Comparison of ENCODE assay signal across 26 mouse cellular contexts in genomic region chr17:47464248-47464965, GRCm38 (mm10). TPM values are rescaled to one million over a fixed set of nuclear protein-coding genes. Genes with fewer than 3 reads are reported as not detected.
DNase-seq lines count a peak whose midpoint lies in the region; ATAC-seq lines count a peak whose summit lies in the region.
"Had no signal": no experiment of that assay in that cellular context is flagged by ENCODE, and none has a peak within 500 bp of the region (broad histone marks: within the 10 kb centered on the region; RNA-seq: fewer than 3 reads in every experiment).

No protein-coding gene starts in this region.

- H3K27ac ChIP-seq in hindbrain, embryonic 10.5 days: 0 out of 2 replicates have a peak overlapping the region, but pooled peaks have one; percentile 29
- no peak overlapping the region for H3K27ac ChIP-seq in hindbrain, embryonic 14.5 days
- no peak overlapping the region for H3K27ac ChIP-seq in midbrain, embryonic 11.5 days (ENCODE audit: low read depth, low read length)
- H3K27ac ChIP-seq in midbrain, embryonic 16.5 days (ENCODE audit: low read length): no peak overlapping the region
- H3K27ac ChIP-seq in liver, embryonic 15.5 days (replicated peaks): peak overlapping the region; percentile 65
- H3K27ac ChIP-seq: embryonic facial prominence, embryonic 10.5 days; heart, embryonic 13.5 days; hindbrain, embryonic 13.5 days; limb, embryonic 13.5 days; midbrain, embryonic 15.5 days; neural tube, embryonic 13.5 days; stomach, embryonic 15.5 days had no signal

- 35% methylated on average over 12 of the region's 12 CpGs for WGBS in hindbrain, embryonic 10.5 days
- WGBS in hindbrain, embryonic 14.5 days: 45% methylated on average over 12 of the region's 12 CpGs
- WGBS in midbrain, embryonic 11.5 days: 33% methylated on average over 12 of the region's 12 CpGs
- 45% methylated on average over 12 of the region's 12 CpGs for WGBS in midbrain, embryonic 16.5 days
- 55% methylated on average over 12 of the region's 12 CpGs for WGBS in liver, embryonic 15.5 days (ENCODE audit: insufficient replicate concordance)

- no peak for ATAC-seq in hindbrain, embryonic 14.5 days (ENCODE audit: low FRiP score)
- ATAC-seq in midbrain, embryonic 11.5 days (ENCODE audit: low FRiP score): no peak
- no peak for ATAC-seq in midbrain, embryonic 16.5 days
- peak; percentile 67 for ATAC-seq in liver, embryonic 15.5 days (ENCODE audit: insufficient read depth)
- ATAC-seq: CD4-positive, CD25-positive, alpha-beta regulatory T cell, adult 4 months; forebrain, embryonic 16.5 days; inflammation-experienced regulatory T-cells, adult 6 months; midbrain, embryonic 15.5 days had no signal

- no peak overlapping the region for H3K4me3 ChIP-seq in hindbrain, embryonic 10.5 days
- no peak overlapping the region for H3K4me3 ChIP-seq in hindbrain, embryonic 14.5 days (replicated peaks; ENCODE audit: low read length)
- H3K4me3 ChIP-seq in midbrain, embryonic 11.5 days (ENCODE audit: low read depth, low read length): no peak overlapping the region
- H3K4me3 ChIP-seq in midbrain, embryonic 16.5 days (ENCODE audit: low read depth, low read length): no peak overlapping the region
- H3K4me3 ChIP-seq in liver, embryonic 15.5 days (replicated peaks): no peak overlapping the region
- H3K4me3 ChIP-seq: embryonic facial prominence, embryonic 10.5 days; heart, embryonic 13.5 days; hindbrain, embryonic 13.5 days; limb, embryonic 13.5 days; midbrain, embryonic 15.5 days; myocyte; neural tube, embryonic 13.5 days; stomach, embryonic 15.5 days had no signal

- no peaks in the 10 kb centered on the region for H3K36me3 ChIP-seq in hindbrain, embryonic 10.5 days
- no peaks in the 10 kb centered on the region for H3K36me3 ChIP-seq in hindbrain, embryonic 14.5 days (replicated peaks; ENCODE audit: control insufficient read depth, insufficient read depth)
- H3K36me3 ChIP-seq in midbrain, embryonic 11.5 days (ENCODE audit: control insufficient read depth, insufficient read depth, low read length): no peaks in the 10 kb centered on the region
- H3K36me3 ChIP-seq in midbrain, embryonic 16.5 days (ENCODE audit: control insufficient read depth, insufficient read depth, low read length): no peaks in the 10 kb centered on the region
- H3K36me3 ChIP-seq in liver, embryonic 15.5 days (replicated peaks): no peaks in the 10 kb centered on the region
- H3K36me3 ChIP-seq: embryonic facial prominence, embryonic 10.5 days; heart, embryonic 13.5 days; hindbrain, embryonic 13.5 days; limb, embryonic 13.5 days; midbrain, embryonic 15.5 days; neural tube, embryonic 13.5 days; stomach, embryonic 15.5 days had no signal

- peaks cover 61% of the 10 kb centered on the region for H3K4me1 ChIP-seq in hindbrain, embryonic 10.5 days (replicated peaks)
- H3K4me1 ChIP-seq in hindbrain, embryonic 14.5 days (replicated peaks; ENCODE audit: control insufficient read depth, insufficient read depth, low read length): no peaks in the 10 kb centered on the region
- peaks cover 2% of the 10 kb centered on the region; the same call in 1 of the 2 replicates for H3K4me1 ChIP-seq in midbrain, embryonic 11.5 days (ENCODE audit: control insufficient read depth, insufficient read depth, low read length)
- H3K4me1 ChIP-seq in midbrain, embryonic 16.5 days (ENCODE audit: control insufficient read depth, insufficient read depth, low read length): no peaks in the 10 kb centered on the region; the same call in 1 of the 2 replicates
- H3K4me1 ChIP-seq in liver, embryonic 15.5 days (replicated peaks): peaks cover 64% of the 10 kb centered on the region
- H3K4me1 ChIP-seq: midbrain, embryonic 15.5 days had no signal

- H3K4me2 ChIP-seq in hindbrain, embryonic 14.5 days (replicated peaks): no peak overlapping the region
- no peak overlapping the region for H3K4me2 ChIP-seq in midbrain, embryonic 11.5 days
- H3K4me2 ChIP-seq in midbrain, embryonic 16.5 days (ENCODE audit: low read length): no peak overlapping the region
- no peak overlapping the region for H3K4me2 ChIP-seq in liver, embryonic 15.5 days
- H3K4me2 ChIP-seq: heart, embryonic 13.5 days; hindbrain, embryonic 13.5 days; limb, embryonic 13.5 days; midbrain, embryonic 15.5 days; neural tube, embryonic 13.5 days; stomach, embryonic 15.5 days had no signal

- no peak for DNase-seq in hindbrain, embryonic 10.5 days (ENCODE audit: low spot score)
- no peak for DNase-seq in hindbrain, embryonic 14.5 days (ENCODE audit: low spot score)
- peak; percentile 70 for DNase-seq in midbrain, embryonic 11.5 days (ENCODE audit: low spot score, missing footprints)
- DNase-seq in lung, adult 18-20 months: no peak
- no peak for DNase-seq in urinary bladder, postnatal 4 days (ENCODE audit: low spot score in 2 of 2)
- DNase-seq: adrenal gland, postnatal 36 days; cerebellum, adult 9-11 months; gastrocnemius, postnatal 10 days; heart, postnatal 14 days; layer of hippocampus, adult 9-11 months; lung, postnatal 4 days; thymus, postnatal 4 days had no signal

- no peak overlapping the region for H3K9ac ChIP-seq in hindbrain, embryonic 14.5 days
- H3K9ac ChIP-seq in midbrain, embryonic 11.5 days (ENCODE audit: low read length): no peak overlapping the region
- H3K9ac ChIP-seq in midbrain, embryonic 16.5 days (ENCODE audit: low read depth, low read length): no peak overlapping the region
- no peak overlapping the region for H3K9ac ChIP-seq in liver, embryonic 15.5 days
- H3K9ac ChIP-seq: heart, embryonic 13.5 days; hindbrain, embryonic 13.5 days; limb, embryonic 13.5 days; midbrain, embryonic 15.5 days; neural tube, embryonic 13.5 days; stomach, embryonic 15.5 days had no signal

- no peaks in the 10 kb centered on the region for H3K9me3 ChIP-seq in hindbrain, embryonic 10.5 days
- no peaks in the 10 kb centered on the region for H3K9me3 ChIP-seq in hindbrain, embryonic 14.5 days (ENCODE audit: control insufficient read depth, low read length)
- no peaks in the 10 kb centered on the region for H3K9me3 ChIP-seq in midbrain, embryonic 11.5 days (ENCODE audit: control insufficient read depth, low read length)
- H3K9me3 ChIP-seq in midbrain, embryonic 16.5 days (replicated peaks; ENCODE audit: control insufficient read depth, low read length, poor library complexity, severe bottlenecking): no peaks in the 10 kb centered on the region
- H3K9me3 ChIP-seq in liver, embryonic 15.5 days (replicated peaks): no peaks in the 10 kb centered on the region
- H3K9me3 ChIP-seq: embryonic facial prominence, embryonic 10.5 days; heart, embryonic 13.5 days; hindbrain, embryonic 13.5 days; limb, embryonic 13.5 days; midbrain, embryonic 15.5 days; neural tube, embryonic 13.5 days; stomach, embryonic 15.5 days had no signal

- peaks cover 86% of the 10 kb centered on the region for H3K27me3 ChIP-seq in hindbrain, embryonic 10.5 days (ENCODE audit: insufficient read depth, poor library complexity, severe bottlenecking)
- peaks cover 28% of the 10 kb centered on the region for H3K27me3 ChIP-seq in hindbrain, embryonic 14.5 days (ENCODE audit: control insufficient read depth, insufficient read depth, low read length)
- peaks cover 24% of the 10 kb centered on the region for H3K27me3 ChIP-seq in midbrain, embryonic 11.5 days (ENCODE audit: control insufficient read depth, insufficient read depth, low read length)
- H3K27me3 ChIP-seq in midbrain, embryonic 16.5 days (ENCODE audit: control insufficient read depth, insufficient read depth, low read depth, low read length): peaks cover 20% of the 10 kb centered on the region
- peaks cover 42% of the 10 kb centered on the region for H3K27me3 ChIP-seq in liver, embryonic 15.5 days
- H3K27me3 ChIP-seq: stomach, embryonic 15.5 days had no signal

RNA-seq across cellular contexts. Expression of gene 1700001C19Rik, which starts 27.2 kb away (rescaled TPM):
- polyA plus RNA-seq in hindbrain, embryonic 10.5 days (2016; fragmentation: Nextera tagmentation; extraction: Ambion mirVana): 0.67 TPM in 1 of 2 replicates, not detected in the other
- polyA plus RNA-seq in hindbrain, embryonic 14.5 days (2014; fragmentation: Nextera tagmentation; extraction: Ambion mirVana): 0.37 and 0.47 TPM in 2 replicates
- polyA plus RNA-seq in midbrain, embryonic 11.5 days (2014; fragmentation: Nextera tagmentation; extraction: Ambion mirVana): 0.18 and 0.41 TPM in 2 replicates
- polyA plus RNA-seq in midbrain, embryonic 16.5 days (2015; fragmentation: Nextera tagmentation; extraction: Ambion mirVana): 0.46 and 0.50 TPM in 2 replicates
- polyA plus RNA-seq in liver, embryonic 15.5 days (2015; fragmentation: Nextera tagmentation; extraction: Ambion mirVana): 1.4 and 1.7 TPM in 2 replicates
- polyA plus RNA-seq: CD4-positive, CD25-positive, alpha-beta regulatory T cell, adult 4 months; embryonic facial prominence, embryonic 10.5 days; inflammation-experienced regulatory T-cells, adult 6 months; lung, embryonic 16.5 days; myocyte had no signal

RNA-seq across cellular contexts. Expression of gene AI661453, which starts 28.0 kb away (rescaled TPM):
- 0.24 and 0.54 TPM in 2 replicates for polyA plus RNA-seq in hindbrain, embryonic 10.5 days (2016; fragmentation: Nextera tagmentation; extraction: Ambion mirVana)
- polyA plus RNA-seq in hindbrain, embryonic 14.5 days (2014; fragmentation: Nextera tagmentation; extraction: Ambion mirVana): 0.23 and 0.31 TPM in 2 replicates
- 0.07 and 0.30 TPM in 2 replicates for polyA plus RNA-seq in midbrain, embryonic 11.5 days (2014; fragmentation: Nextera tagmentation; extraction: Ambion mirVana)
- 0.09 and 0.17 TPM in 2 replicates for polyA plus RNA-seq in midbrain, embryonic 16.5 days (2015; fragmentation: Nextera tagmentation; extraction: Ambion mirVana)
- 0.51 and 0.62 TPM in 2 replicates for polyA plus RNA-seq in liver, embryonic 15.5 days (2015; fragmentation: Nextera tagmentation; extraction: Ambion mirVana)
- polyA plus RNA-seq: CD4-positive, CD25-positive, alpha-beta regulatory T cell, adult 4 months; inflammation-experienced regulatory T-cells, adult 6 months had no signal

RNA-seq across cellular contexts. Expression of gene Taf8, which starts 37.7 kb away (rescaled TPM):
- 32.5 and 36.0 TPM in 2 replicates for polyA plus RNA-seq in hindbrain, embryonic 10.5 days (2016; fragmentation: Nextera tagmentation; extraction: Ambion mirVana)
- polyA plus RNA-seq in hindbrain, embryonic 14.5 days (2014; fragmentation: Nextera tagmentation; extraction: Ambion mirVana): 16.4 and 16.9 TPM in 2 replicates
- polyA plus RNA-seq in midbrain, embryonic 11.5 days (2014; fragmentation: Nextera tagmentation; extraction: Ambion mirVana): 25.5 TPM in 2 replicates
- polyA plus RNA-seq in midbrain, embryonic 16.5 days (2015; fragmentation: Nextera tagmentation; extraction: Ambion mirVana): 19.8 and 20.8 TPM in 2 replicates
- polyA plus RNA-seq in liver, embryonic 15.5 days (2015; fragmentation: Nextera tagmentation; extraction: Ambion mirVana): 14.7 and 15.2 TPM in 2 replicates

RNA-seq across cellular contexts. Expression of gene Ccnd3, which starts 40.4 kb away (rescaled TPM):
- polyA plus RNA-seq in hindbrain, embryonic 10.5 days (2016; fragmentation: Nextera tagmentation; extraction: Ambion mirVana): 289 and 330 TPM in 2 replicates
- polyA plus RNA-seq in hindbrain, embryonic 14.5 days (2014; fragmentation: Nextera tagmentation; extraction: Ambion mirVana): 78.9 and 80.3 TPM in 2 replicates
- polyA plus RNA-seq in midbrain, embryonic 11.5 days (2014; fragmentation: Nextera tagmentation; extraction: Ambion mirVana): 175 and 194 TPM in 2 replicates
- polyA plus RNA-seq in midbrain, embryonic 16.5 days (2015; fragmentation: Nextera tagmentation; extraction: Ambion mirVana): 58.4 and 61.4 TPM in 2 replicates
- polyA plus RNA-seq in liver, embryonic 15.5 days (2015; fragmentation: Nextera tagmentation; extraction: Ambion mirVana): 422 and 473 TPM in 2 replicates

Comparison
In these comparisons a context has a peak if more than half of its experiments do, and no peak if none do; other contexts are left out.
1. H3K27ac ChIP-seq: peak in hindbrain, embryonic 10.5 days (single experiment) and liver, embryonic 15.5 days (single experiment); none in hindbrain, embryonic 14.5 days (single experiment), midbrain, embryonic 11.5 days (single experiment) and midbrain, embryonic 16.5 days (single experiment).